Mouse (Mus musculus) urinary bladder, postnatal 25 days (tissue): Measurements from ENCODE around the gene Hip1r.
A peak's percentile ranks its signal among the peaks of the same experiment; 100 is the strongest.

ENCODE experiments used
- DNase-seq: peaks from one replicate; pipeline ENCODE4 v3.0.0; 2022; ENCODE audit warnings: low spot score

Gene Hip1r

GRCm38 (mm10) chr5:124016291-124016821 lies 42.9 kb downstream of the Hip1r start:
- no peak for DNase-seq

GRCm38 (mm10) chr5:124017941-124018340 lies 44.5 kb downstream of the Hip1r start:
- DNase-seq, result no peak

GRCm38 (mm10) chr5:124018651-124019050 lies 45.2 kb downstream of the Hip1r start:
- DNase-seq, result no peak

- no peak for DNase-seq
Observed at GRCm38 (mm10) chr5:124019348-124020216, 46.2 kb downstream of the Hip1r start.

- DNase-seq, result no peak
Observed at GRCm38 (mm10) chr5:124021148-124021547, 47.7 kb downstream of the Hip1r start.

- DNase-seq, result no peak
Observed at GRCm38 (mm10) chr5:124021701-124022100, 48.3 kb downstream of the Hip1r start.

GRCm38 (mm10) chr5:124022365-124022764 lies 48.9 kb downstream of the Hip1r start:
- no peak for DNase-seq

GRCm38 (mm10) chr5:124024677-124025076 lies 51.2 kb downstream of the Hip1r start:
- no peak for DNase-seq

GRCm38 (mm10) chr5:124025146-124025545 lies 51.7 kb downstream of the Hip1r start:
- DNase-seq, result no peak

- DNase-seq, result no peak
Observed at GRCm38 (mm10) chr5:124025587-124026441, 52.4 kb downstream of the Hip1r start.

- no peak for DNase-seq
Observed at GRCm38 (mm10) chr5:124026568-124026967, 53.1 kb downstream of the Hip1r start.

GRCm38 (mm10) chr5:124027702-124028470 lies 54.5 kb downstream of the Hip1r start:
- DNase-seq, result no peak

GRCm38 (mm10) chr5:124028680-124029079 lies 55.3 kb downstream of the Hip1r start:
- no peak for DNase-seq

- no peak for DNase-seq
Observed at GRCm38 (mm10) chr5:124029220-124030035, 56.0 kb downstream of the Hip1r start.

- no peak for DNase-seq
Observed at GRCm38 (mm10) chr5:124030386-124031067, 57.1 kb downstream of the Hip1r start.

- peak; percentile 31 for DNase-seq
Observed at GRCm38 (mm10) chr5:124031068-124031955, 57.9 kb downstream of the Hip1r start.

- peak; percentile 94 for DNase-seq
Observed at GRCm38 (mm10) chr5:124032001-124032508, 58.6 kb downstream of the Hip1r start, which contains the start of gene Vps37b. Gene Vps37b, minus strand, starts transcription at chr5:124032270.

- no peak for DNase-seq
Observed at GRCm38 (mm10) chr5:124034471-124034870, 61.0 kb downstream of the Hip1r start.

GRCm38 (mm10) chr5:124035406-124035805 lies 62.0 kb downstream of the Hip1r start:
- no peak for DNase-seq
